Mouse (Mus musculus): Measurements from ENCODE around the gene Bola2.

- TF ChIP-seq CTCF (IDR thresholded peaks at IDR 0.05) = no peak
- TF ChIP-seq POLR2A (IDR thresholded peaks at IDR 0.05; ENCODE audit: insufficient read depth, low read depth, low read length) = no peak
Observed at GRCm38 (mm10) chr7:126710266-126710665, 15.1 kb downstream of the Bola2 start.
